Mouse (Mus musculus) right cerebral cortex, adult 2 months (tissue): ENCODE measurements around the gene Zfp672.

ENCODE experiments used
- DNase-seq, 2 experiments: peaks; one replicate each; pipeline ENCODE4 v3.0.0; 2021 to 2022; ENCODE audit warnings: low spot score in 2 of 2

Gene Zfp672

GRCm38 (mm10) chr11:58282518-58282917 is 47.6 kb downstream of the Zfp672 start:
- no peak for DNase-seq

GRCm38 (mm10) chr11:58281970-58282496 is 48.1 kb downstream of the Zfp672 start:
- DNase-seq = no peak

DNA sequence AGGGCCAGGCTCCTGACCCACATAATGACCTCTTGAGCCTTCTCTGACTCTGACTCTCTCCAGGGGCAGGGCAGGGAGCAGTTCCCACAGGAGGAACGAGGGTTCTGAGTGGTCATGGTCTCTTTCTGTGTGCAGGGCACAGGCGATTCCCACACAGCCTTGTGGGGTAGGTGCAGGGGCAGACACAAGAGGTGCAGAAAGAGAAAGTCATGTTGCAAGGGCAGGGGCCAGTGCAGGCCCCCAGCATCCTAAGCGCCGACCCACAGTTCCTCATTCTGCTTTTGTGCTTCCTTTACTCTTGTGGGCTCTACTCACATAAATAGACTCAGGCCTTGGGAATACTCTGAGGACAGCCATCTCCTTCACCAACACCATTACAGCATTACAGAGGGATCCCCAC is 54.4 kb downstream of the Zfp672 start:
- DNase-seq = no peak

GRCm38 (mm10) chr11:58274572-58274971 is 55.6 kb downstream of the Zfp672 start, which contains the start of gene 4930438A08Rik:
TSS of gene 4930438A08Rik (plus strand) at chr11:58274799.
- no peak for DNase-seq

DNA sequence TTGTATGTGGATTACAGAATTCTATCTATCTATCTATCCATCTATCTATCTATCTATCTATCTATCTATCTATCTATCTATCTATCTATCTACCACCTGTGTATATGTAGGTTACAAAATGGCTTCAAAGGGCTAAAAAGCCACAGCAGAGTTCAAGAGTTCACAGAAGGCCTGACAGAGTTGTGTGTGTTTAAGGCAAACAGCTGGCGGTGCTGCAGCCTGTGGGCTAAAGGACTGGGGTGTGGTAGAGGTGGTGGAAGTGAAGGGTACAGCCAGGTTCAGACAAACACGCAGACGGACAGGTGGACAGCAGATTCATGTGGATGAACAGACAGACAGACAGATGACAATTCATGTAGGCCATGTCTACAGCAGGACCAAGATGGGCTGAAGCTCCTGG is 61.9 kb downstream of the Zfp672 start:
- DNase-seq = no peak
